Mouse (Mus musculus) liver, adult 2 months (tissue): ENCODE measurements around the gene Asic3. TPM values are rescaled to one million over a fixed set of nuclear protein-coding genes. Genes with fewer than 3 reads are reported as not detected.

Experiments
- DNase-seq: peaks from one replicate; pipeline ENCODE4 v3.0.0-alpha.2; 2011; ENCODE audit warnings: low read depth, low spot score; ENCODE audit errors: extremely low read depth
- H3K27ac ChIP-seq: fragments of 200-500 bp; replicated peaks from 2 replicates; pipeline ENCODE4 v1.5.1; 2012; ENCODE audit warnings: low read depth, mild to moderate bottlenecking, control low read depth, inconsistent platforms, low read length; ENCODE audit not compliant: insufficient read depth
- H3K27me3 ChIP-seq: fragments of 200-500 bp; 2 replicates; pipeline ENCODE4 v1.6.1; 2012; ENCODE audit warnings: mild to moderate bottlenecking, moderate library complexity, low read length, inconsistent platforms; ENCODE audit not compliant: control insufficient read depth, insufficient read depth
- H3K36me3 ChIP-seq: fragments of 200-500 bp; 2 replicates; pipeline ENCODE4 v1.6.1; 2012; ENCODE audit warnings: low read length, inconsistent platforms; ENCODE audit not compliant: control insufficient read depth, insufficient read depth
- H3K4me1 ChIP-seq: fragments of 200-500 bp; 2 replicates; pipeline ENCODE4 v1.6.1; 2011; ENCODE audit warnings: low read length; ENCODE audit not compliant: control insufficient read depth, insufficient read depth
- H3K4me3 ChIP-seq: fragments of 200-500 bp; 2 replicates; pipeline ENCODE4 v1.5.1; 2011; ENCODE audit warnings: low read depth, mild to moderate bottlenecking, control low read depth, low read length, moderate library complexity; ENCODE audit not compliant: insufficient read depth
- H3K79me2 ChIP-seq: fragments of 200-500 bp; 2 replicates; pipeline ENCODE4 v1.6.1; 2012; ENCODE audit warnings: inconsistent platforms, mild to moderate bottlenecking, low read length, moderate library complexity; ENCODE audit not compliant: control insufficient read depth, insufficient read depth
- H3K9ac ChIP-seq: fragments of 200-500 bp; 2 replicates; pipeline ENCODE4 v1.6.1; 2012; ENCODE audit warnings: low read depth, mild to moderate bottlenecking, control low read depth, inconsistent platforms, low read length
- CTCF ChIP-seq: fragments of 200-500 bp; IDR thresholded peaks from 2 replicates; pipeline ENCODE4 v1.5.1; 2011; ENCODE audit warnings: low read depth, low read length, control low read depth
- POLR2A ChIP-seq: fragments of 200-500 bp; IDR thresholded peaks from 2 replicates; pipeline ENCODE4 v1.6.1; 2011; ENCODE audit warnings: low read length, control low read depth; ENCODE audit not compliant: insufficient read depth; ENCODE audit errors: extremely low read depth
- WGBS: fragments of 180-500 bp; shearing (Covaris S2); methylation state at CpG from one replicate; pipeline ENCODE4 v1.1.7; 2018; 5-methylcytosine and 5-hydroxymethylcytosine counted together
- polyA plus RNA-seq: library from polyadenylated mRNA; depleted of rRNA; stranded (reverse); fragments of >200 nt; gene quantifications from 2 replicates; pipeline ENCODE4 v1.2.3, GENCODE M21; 2012; rRNA removed
- total RNA-seq: library from RNA; depleted of rRNA; stranded (reverse); fragments of >200 nt; gene quantifications from 2 replicates; pipeline ENCODE4 v1.2.3, GENCODE M21; 2014; rRNA removed

The Asic3 gene
- total RNA-seq: not detected in 2 replicates
- polyA plus RNA-seq: 0.12 and 0.84 TPM in 2 replicates

DNA sequence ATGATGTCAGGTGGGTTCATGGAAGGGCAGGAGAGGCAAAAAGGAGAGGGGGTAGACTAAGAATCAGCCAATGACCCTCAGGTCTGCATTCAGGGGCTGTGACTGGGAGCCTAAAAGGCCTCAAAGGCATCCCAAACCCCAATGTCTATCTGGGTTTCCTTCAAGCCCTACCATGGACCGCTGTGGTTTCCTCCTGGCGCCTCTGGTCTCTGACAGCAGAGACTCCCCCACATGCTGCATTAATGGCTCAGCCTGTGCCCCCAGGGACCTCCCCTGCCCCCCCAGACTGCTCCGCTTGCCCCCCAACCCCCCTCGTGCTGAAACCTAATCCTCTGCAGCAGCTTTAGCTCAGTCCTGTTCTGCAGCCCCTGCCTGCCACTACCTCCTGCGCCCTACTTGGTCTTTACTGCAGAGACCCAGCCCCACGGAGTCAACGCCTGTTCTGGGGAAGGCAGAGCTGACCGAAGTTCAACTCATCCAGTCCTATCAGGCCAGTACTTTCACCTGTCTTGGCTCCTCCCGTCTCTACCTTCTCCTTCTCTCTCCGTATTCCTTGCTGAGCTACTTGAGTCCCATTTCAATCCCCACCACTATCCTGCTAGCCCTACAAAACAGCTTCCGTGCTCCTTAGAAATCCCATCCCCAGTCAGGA lies at the start of gene Asic3:
Gene Asic3 (plus strand): TSS at position 351 of the 652 bp plus-strand sequence.
- Histone ChIP-seq H3K27me3 (no peaks in the 10 kb centered on the region), H3K27ac (no peak within 1 kb of the TSS), H3K4me3 (no peak within 1 kb of the TSS), H3K9ac (no peak within 1 kb of the TSS), H3K79me2 (no peaks in the 10 kb centered on the region), H3K4me1 (no peaks in the 10 kb centered on the region), H3K36me3 (no peaks in the 10 kb centered on the region)
- WGBS: 56% methylated on average over 11 of the region's 11 CpGs
- no peak for DNase-seq
- TF ChIP-seq POLR2A: no peak
- TF ChIP-seq CTCF: no peak

DNA sequence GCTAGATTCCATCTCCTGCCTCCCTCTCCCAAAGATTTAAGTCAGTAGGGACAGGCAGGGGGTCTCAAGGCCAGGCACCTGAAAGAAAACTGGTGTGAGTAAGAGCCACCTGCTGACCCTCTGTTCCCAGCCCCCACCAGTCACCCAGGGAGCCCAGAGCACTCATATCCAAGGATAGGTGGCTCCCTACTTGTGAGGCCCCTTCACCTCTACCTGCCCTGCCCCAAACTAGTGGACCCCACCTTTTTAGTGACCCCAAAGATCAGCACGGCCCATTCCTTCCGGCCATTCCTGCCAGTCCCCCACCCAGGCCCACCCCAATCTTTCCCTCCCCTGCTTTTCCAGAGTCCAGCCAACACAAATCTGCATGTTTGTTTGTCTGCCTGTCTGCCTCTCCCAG lies 49.7 kb upstream of the Asic3 start:
- H3K27ac ChIP-seq: no peak overlapping the region
- no peaks in the 10 kb centered on the region for H3K36me3 ChIP-seq
- H3K9ac ChIP-seq: no peak overlapping the region
- no peak overlapping the region for H3K4me3 ChIP-seq
- H3K79me2 ChIP-seq: no peaks in the 10 kb centered on the region
- H3K4me1 ChIP-seq: no peaks in the 10 kb centered on the region
- WGBS: 60% methylated on average over 2 of the region's 2 CpGs
- no peaks in the 10 kb centered on the region for H3K27me3 ChIP-seq
- DNase-seq: no peak
- TF ChIP-seq POLR2A (no peak), CTCF (no peak)

DNA sequence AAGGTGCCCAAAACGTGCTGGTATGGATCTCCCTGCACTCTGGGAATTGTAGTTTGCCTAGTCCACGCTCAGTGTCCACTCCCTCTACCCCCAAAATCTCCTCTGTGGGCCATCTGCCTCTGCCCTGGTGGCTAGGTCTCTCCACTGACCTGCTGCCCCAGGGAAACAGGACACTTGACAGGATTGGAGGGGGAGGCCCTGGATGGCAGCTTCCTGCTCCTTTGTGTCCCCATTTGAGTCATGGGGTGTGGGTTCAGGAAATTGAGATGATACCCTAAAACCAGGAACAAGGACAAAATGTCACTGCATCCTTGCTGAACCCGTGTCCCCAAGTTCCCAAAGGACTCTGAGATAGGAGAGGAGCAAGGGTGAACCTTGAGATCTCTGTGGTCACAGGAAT lies 49.1 kb upstream of the Asic3 start:
- Histone ChIP-seq H3K27ac (peak overlapping the region; percentile 10; the same call in 1 of the 2 replicates), H3K36me3 (no peaks in the 10 kb centered on the region), H3K79me2 (no peaks in the 10 kb centered on the region), H3K9ac (no peak overlapping the region), H3K4me1 (no peaks in the 10 kb centered on the region), H3K27me3 (no peaks in the 10 kb centered on the region), H3K4me3 (no peak overlapping the region)
- no peak for DNase-seq
- TF ChIP-seq CTCF: no peak
- no peak for TF ChIP-seq POLR2A
- WGBS: 62% methylated on average over 3 of the region's 3 CpGs

DNA sequence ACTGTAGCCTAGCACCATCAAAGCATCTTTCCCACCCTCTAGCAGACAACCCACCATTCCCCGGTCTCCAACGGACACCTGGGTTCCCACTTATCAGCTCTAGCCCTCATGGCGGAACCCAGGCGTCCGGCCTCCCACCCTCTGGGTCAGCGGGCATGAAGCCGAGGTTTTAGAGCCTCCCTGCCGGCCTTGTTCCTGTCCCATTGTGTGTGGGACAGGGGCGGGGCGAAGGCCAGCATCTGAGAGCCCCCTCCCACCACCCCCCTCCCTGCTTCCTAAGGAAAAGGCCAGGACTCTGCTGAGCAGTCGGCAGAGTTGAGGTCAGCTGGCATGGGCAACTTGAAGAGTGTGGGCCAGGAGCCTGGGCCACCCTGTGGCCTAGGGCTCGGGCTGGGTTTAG lies 48.7 kb upstream of the Asic3 start, which contains the start of gene Nos3:
Gene Nos3 (plus strand): TSS at position 303 of the 400 bp plus-strand sequence.
- H3K27me3 ChIP-seq: no peaks in the 10 kb centered on the region
- no peaks in the 10 kb centered on the region for H3K4me1 ChIP-seq
- H3K79me2 ChIP-seq: no peaks in the 10 kb centered on the region
- TF ChIP-seq CTCF (no peak), POLR2A (no peak)
- peak within 1 kb of the TSS; percentile 55 for H3K27ac ChIP-seq
- H3K9ac ChIP-seq: peak within 1 kb of the TSS; percentile 56
- H3K4me3 ChIP-seq: peak within 1 kb of the TSS; percentile 60
- WGBS: 73% methylated on average over 12 of the region's 12 CpGs
- no peaks in the 10 kb centered on the region for H3K36me3 ChIP-seq
- no peak for DNase-seq

DNA sequence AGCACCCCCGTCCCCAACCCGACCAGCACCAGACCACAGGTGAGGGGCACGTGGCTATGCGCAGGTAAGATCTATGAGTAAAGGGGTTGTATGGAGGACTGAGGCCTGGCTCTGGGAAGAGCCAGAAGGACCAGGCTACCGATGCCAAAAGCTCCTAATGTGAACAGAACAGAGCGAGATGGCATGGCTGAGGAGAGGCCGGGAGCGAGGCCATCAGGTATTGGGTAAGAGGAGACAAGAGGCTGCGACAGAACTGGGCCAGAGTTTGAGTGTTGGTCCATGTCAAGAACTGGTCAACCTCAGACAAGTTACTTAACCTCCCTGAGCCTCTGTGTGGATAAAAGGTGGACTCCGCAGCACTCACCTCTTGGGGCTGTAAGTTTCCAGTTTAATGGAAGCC lies 48.2 kb upstream of the Asic3 start:
- Histone ChIP-seq H3K4me1 (no peaks in the 10 kb centered on the region), H3K27me3 (no peaks in the 10 kb centered on the region), H3K9ac (peak overlapping the region; percentile 56), H3K36me3 (no peaks in the 10 kb centered on the region), H3K4me3 (peak overlapping the region; percentile 60), H3K27ac (peak overlapping the region; percentile 55), H3K79me2 (no peaks in the 10 kb centered on the region)
- WGBS: 82% methylated on average over 10 of the region's 10 CpGs
- TF ChIP-seq CTCF: no peak
- no peak for TF ChIP-seq POLR2A
- DNase-seq: no peak

DNA sequence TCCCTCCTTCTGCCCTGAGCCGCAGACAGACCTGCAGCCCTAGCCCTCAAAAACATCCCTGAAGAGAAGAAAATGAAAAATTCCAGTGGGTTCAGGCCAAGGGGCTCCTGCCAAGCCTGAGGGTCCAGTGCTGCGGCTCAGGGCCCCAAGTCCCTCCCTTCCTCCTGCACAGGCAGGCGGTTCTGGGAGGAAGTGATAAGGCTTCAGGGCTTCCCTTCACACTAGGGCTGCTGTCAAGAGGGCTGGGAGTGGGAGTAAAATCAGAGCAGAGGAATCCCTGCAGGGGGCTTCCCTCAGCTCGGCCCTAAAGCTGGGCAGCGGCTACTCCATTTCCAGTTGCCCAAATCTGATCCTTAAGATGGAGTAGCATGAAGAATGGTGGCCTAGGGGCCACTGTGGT lies 47.7 kb upstream of the Asic3 start:
- H3K27ac ChIP-seq: peak overlapping the region; percentile 55
- H3K79me2 ChIP-seq: no peaks in the 10 kb centered on the region
- no peak for DNase-seq
- H3K4me3 ChIP-seq: peak overlapping the region; percentile 60
- no peaks in the 10 kb centered on the region for H3K27me3 ChIP-seq
- 48% methylated on average over 5 of the region's 5 CpGs for WGBS
- TF ChIP-seq CTCF: no peak
- no peak for TF ChIP-seq POLR2A
- no peaks in the 10 kb centered on the region for H3K36me3 ChIP-seq
- no peak overlapping the region for H3K9ac ChIP-seq
- H3K4me1 ChIP-seq: no peaks in the 10 kb centered on the region
